Mouse (Mus musculus) urinary bladder, postnatal 25 days (tissue): ENCODE results near the gene Elp5.
"Not testable (repeated sequence)": the region's sequence is repeated elsewhere in the genome, so short reads cannot be mapped to it uniquely, and the experiment has no call there.

Source experiments
- DNase-seq: peaks from one replicate; pipeline ENCODE4 v3.0.0; 2022; ENCODE audit warnings: low spot score

The Elp5 gene

DNA sequence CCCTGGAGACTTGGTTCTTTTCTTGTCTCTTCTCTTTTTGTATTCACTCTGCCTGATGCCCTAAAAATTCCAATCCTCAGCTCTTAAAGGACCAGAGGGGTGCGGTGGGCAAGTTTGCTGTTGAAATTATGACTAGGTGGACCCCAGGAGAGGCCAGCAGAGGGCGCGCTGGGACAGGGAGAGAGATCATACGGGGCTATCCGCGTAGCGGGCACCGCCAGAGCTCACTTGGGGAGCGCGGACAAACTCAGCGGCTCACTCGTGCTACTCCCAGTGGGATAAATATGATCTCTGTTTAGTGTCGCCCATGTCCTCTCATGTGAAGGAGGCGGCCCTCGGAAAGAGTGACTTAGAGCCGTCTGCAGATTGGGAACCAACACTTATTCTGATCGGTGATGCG, 48.1 kb downstream of the Elp5 start:
- DNase-seq, result peak; percentile 98

DNA sequence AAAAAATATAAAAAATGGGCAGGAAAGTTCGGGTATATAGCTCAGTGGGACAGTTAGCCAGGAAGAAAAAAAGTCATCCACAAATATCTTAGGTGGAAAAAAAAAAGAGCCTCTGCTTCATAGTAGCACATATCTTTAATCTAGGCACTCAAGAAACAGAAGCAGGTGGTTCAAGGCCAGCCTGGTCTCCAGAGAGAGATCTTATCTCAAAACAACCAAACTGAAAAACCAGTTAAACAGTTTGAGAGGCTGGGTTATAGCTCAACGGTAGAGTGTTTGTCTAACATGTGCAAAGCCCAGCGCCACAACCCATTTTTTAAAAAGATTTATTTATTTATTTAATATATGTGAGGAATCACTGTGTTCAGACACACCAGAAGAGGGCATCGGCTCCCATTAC, 49.3 kb downstream of the Elp5 start:
- DNase-seq, result no peak

DNA sequence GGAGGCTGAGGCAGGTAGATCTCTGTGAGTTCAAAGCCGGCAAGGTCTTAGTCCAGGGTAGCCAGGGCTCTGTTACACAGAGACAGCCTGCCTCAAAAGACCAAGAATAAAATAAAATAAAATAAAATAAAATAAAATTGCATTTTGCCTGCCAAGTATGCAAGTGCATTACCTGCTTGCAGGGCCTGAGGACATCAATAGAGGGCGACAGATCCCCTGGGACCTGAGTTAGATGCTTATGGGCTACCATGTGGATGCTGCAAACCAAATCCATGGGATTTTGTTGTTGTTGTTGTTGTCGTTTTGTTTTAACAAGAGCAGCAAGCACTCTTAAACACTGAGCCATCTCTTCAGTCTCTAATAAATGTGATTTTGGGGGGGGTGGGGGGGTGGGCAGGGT, 50.1 kb downstream of the Elp5 start:
- no peak for DNase-seq

DNA sequence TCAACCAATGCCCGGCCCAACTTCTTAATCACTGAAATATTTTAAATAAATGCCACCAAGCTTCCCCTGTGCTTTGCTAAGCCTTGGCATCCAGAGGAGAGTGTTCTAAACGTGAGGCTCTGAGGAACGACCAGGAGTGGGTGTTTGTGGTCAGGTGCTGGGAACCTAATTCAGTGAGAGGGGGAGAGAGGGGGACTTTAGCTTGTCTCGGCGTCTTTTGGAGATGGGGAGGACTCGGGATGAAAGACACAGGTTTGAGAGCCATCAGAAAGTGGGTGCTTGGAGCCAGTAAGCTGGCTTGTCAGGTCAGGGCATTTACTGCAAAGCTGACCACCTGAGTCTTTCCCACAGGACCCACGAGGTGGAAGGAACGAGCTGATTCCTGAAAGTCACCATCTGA, 50.5 kb downstream of the Elp5 start:
- DNase-seq, result no peak

DNA sequence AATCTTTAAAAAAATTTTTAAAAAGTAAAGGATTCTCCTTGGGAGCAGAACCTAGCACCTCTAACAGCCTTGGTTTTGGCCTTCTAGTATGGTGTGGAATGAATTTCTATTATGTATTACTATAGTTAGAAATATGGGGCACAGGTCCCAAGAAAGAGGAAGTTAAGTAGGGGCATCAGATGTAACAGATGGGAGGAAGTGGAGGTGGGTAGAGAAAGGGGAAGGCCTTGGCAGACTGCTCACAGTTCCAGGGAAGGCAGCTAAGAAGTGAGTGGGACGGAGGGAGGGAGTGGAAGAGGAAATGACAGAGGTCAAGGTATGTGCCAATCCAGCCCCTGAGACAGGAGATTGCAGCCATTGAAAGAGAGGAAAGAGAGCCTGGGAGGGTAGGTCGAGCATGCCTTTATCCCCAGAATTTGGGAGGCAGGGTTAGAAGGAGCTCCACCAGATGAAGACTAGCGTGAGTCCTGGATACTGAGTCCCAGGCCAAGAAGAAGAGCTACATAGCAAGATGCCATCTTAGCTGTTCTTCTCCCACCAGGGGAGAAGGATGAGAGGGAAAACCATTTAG, 51.3 kb downstream of the Elp5 start:
- no peak for DNase-seq

DNA sequence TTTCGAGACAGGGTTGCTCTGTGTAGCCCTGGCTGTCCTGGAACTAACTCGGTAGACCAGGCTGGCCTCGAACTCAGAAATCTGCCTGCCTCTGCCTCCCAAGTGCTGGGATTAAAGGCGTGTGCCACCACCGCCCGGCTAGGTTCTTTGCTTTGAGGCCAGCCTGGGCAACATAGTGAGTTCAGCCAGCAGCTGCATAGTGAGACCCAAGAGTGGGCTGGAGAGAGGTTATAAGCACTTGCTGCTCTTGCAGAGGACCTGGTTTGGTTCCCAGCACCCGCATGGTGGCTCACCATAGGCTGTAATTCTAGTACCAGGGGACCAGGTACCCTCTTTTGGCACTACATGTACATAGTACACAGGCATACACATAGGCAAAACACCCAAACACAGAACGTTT, 52.1 kb downstream of the Elp5 start:
- not testable (repeated sequence) for DNase-seq

DNA sequence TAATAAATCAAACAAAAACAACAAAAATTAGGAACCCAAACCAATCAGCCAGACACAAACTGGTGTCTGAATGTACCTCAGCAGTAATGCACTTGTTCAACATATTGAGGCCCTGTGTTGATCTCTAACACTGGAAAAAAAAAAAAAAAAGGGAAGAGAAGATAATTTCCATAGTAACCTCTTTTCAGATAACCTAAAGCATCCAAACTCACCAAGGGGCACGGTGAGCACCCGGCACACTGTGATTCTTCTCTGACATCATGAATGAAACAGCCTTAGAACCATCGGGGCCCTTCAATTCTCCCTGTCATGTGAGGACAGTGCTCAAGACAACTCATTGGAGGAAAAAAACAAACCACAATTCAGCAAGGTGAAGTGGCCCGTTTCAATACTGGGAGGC, 52.6 kb downstream of the Elp5 start:
- DNase-seq, result no peak

DNA sequence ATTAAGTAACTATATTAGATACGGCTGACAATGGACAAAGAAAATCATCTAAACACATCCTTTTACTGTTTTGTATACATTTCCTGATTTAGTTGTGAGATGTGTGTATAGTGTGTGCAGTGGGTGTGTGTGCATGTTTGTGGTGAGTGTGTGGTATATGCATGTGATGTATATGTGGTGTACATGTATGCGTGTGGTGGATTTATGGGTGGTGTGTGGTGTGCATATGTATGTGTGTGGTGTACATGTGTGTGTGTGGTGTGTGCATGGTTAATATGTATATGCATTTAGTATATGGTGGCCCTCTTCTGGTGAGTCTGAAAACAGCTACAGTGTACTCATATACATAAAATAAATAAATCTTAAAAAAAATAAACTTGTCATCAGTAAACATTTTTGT, 54.8 kb downstream of the Elp5 start:
- DNase-seq, result no peak

DNA sequence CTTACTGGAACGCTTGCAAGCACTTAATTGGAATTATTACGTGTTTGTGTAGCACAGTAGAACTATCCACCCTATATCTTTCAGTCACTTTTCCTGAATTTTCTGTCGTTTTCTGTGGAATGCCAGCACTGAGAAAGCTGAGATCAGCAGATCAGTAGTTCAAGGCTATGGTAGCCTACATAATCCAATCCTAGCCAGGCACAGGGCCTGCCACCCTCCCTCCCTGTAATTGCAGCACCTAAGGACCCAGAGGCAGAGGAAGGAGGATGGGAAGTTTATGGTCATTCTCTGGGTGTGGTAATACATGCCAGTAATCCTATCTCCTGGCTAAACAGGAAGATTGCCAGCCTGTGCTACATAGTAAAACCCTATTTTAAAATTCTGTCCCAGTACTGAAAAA, 59.5 kb downstream of the Elp5 start:
- no peak for DNase-seq

DNA sequence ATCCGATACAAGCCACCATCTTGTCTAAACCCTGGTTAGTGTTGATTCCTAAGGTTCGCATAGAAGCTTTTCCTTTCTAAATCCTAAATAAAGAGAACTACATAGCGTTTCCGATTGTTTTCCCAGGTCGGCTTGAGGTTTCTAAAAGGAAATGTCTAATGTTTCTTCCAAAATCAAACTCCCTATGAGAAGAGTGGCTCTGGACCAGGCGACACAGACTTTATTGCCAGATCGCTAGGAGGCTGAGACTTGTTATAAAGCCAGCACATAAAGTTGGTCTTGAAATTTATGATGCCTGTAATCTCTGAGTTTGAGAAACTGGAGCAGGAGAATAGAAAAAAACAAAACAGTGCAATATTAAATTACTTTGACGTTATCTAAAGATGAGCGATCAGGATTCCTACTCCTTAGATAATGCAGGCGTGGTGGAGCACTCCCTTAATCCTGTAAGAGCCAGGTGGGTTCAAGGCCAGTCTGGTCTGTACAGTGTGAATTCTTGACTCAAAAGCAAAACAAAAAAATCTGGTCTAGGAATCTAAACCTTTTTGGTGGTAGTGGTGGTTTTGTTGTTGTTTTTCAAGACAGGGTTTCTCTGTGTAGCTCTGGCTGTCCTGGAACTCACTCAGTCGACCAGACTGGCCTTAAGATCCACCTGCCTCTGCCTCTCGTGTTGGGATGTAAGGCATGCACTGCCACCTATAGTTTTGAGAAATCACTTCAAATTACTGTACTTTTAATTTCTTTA, 60.1 kb downstream of the Elp5 start:
- DNase-seq, result no peak

DNA sequence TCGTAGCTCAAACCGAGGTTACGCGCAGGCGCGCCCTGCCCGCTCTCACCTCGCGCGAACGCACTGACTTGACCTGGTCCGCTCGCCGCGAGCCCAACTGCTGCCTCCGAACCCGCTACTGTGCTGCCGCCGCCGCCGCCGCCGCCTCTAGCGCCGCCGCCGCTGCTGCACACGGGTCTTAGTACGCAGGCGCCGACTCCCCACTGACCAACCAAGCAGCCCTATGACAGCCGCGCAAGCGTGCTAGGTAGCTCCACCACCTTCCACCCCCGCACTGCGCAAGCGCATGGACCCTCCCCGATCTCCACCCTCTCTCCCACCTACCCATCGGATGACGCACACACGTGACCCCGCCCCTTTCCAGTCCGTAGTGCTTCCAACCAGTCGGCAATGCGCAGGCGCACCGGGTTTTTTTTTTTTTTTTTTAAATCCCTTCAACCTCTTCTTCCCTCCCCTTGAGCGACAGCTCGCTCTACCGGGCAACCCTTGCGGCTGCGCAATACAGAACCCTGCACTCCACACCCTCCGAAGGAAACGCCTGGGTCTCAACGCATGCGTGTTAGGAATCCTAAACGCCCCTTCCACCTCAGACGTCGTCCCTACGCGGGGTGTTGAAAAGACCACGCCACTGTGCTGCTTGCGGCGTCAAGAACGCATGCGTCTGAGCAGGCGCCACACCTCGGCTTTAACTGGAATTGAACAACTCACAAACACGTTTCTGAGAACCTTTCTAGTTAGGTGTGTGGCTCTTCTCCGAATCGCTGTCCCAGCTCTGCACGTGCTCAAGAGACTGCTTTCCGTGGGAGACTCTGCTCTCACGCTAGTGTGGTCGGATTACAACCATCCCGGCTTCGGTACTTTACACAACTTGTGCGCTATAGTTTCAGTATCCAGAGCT, 61.0 kb downstream of the Elp5 start, which contains the start of gene Eif5a:
Eif5a (minus strand) TSS at position 845 of the 898 bp plus-strand sequence.
- peak; percentile 100 for DNase-seq

DNA sequence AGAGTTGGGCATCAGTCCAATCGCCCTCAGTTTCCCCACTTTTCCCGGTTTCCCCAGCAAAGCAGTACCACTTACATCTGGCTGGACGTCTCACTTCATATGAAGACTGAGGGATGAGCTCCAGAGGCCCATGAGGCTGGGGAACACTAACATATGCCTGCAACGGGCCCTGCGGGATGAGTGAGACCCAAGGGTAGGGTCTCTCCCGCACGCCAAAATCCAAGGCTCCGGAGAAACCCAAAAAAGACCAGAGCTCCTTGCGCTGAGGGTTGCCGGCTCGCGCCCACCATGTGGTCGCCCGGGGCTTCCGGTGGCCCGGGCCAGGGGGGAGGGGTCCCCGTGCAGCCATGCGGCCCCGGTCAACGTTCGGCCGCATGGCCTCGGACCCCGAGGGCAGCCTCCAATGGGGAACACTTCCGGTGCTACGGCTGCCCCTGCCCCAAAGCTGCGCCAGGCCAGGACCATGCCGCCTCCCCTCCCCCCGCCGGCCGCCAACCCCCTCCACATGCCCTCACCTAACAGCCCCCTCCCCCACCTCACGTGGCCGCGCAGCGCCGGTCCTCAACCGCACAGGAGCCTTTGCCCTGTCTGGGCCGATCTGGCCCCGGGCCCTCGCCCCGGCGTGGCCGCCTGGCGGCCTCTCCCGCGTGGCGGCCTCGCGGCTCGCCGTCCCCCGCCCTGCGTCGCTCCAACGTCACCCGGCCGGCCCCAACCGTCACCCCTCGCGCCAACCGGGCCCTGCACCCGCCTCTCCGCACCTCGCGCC, 61.9 kb downstream of the Elp5 start:
- DNase-seq, result peak; percentile 48

DNA sequence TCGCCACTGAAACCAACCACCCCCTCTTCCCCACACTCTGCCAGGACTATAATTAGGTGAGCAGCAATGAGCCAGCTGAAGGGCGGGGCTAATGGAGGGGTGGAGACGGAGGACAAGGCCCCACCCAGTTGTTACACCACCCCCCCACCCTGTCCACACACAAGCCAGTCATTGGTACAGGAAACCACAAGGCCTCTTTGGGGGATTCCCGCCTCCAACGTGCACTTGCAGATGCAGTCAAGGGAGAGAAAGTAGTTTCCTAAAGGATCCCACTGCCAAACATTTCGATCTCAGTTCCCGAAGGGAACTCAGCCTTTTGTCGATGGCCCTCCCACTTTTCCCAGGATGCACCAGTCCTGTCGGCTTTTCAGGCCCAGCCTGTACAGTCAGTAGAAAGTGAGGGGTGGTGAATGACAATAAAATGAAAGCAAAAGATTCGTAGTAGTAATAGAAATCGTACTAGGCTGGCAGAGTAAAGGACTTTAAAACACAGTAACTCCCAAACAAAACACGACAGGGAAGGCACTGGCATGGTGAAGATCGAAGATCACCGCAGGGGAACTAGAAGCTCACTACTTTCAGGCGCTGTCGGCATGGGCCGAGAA, 62.6 kb downstream of the Elp5 start:
- DNase-seq, result peak; percentile 72

DNA sequence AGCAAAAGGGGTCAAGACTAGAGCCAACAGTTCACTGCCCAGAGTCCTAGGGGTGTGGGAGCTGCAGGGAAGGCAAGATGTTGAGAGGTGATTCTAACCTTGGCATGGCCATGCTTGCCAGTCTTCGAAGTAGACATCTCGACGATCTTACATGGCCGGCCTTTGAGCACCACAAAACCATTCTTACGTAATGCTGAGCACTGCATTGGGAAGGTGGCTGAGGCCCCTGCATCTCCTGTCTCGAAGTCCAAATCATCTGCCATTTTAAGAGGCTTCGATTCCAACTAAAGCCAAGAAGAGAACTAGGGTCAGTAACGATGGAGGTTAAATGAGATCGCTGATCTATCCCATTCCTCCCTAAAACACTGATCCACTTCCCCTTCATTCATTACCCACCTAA, 63.3 kb downstream of the Elp5 start:
- no peak for DNase-seq
